Mouse (Mus musculus) kidney, adult 2 months (tissue): ENCODE measurements around the gene Igfbp1. TPM values are rescaled to one million over a fixed set of nuclear protein-coding genes. Genes with fewer than 3 reads are reported as not detected.

Experiments used
- DNase-seq: peaks from one replicate; pipeline ENCODE4 v3.0.0; 2021
- H3K27ac ChIP-seq: fragments of 200-500 bp; 2 replicates; pipeline ENCODE4 v1.5.1; 2012; ENCODE audit warnings: low read depth, low read length, control low read depth, inconsistent platforms; ENCODE audit not compliant: insufficient read depth
- H3K27me3 ChIP-seq: fragments of 200-500 bp; replicated peaks from 2 replicates; pipeline ENCODE4 v1.6.1; 2012; ENCODE audit warnings: mild to moderate bottlenecking, moderate library complexity, low read length, inconsistent platforms; ENCODE audit not compliant: control insufficient read depth, insufficient read depth
- H3K36me3 ChIP-seq: fragments of 200-500 bp; 2 replicates; pipeline ENCODE4 v1.6.1; 2012; ENCODE audit warnings: mild to moderate bottlenecking, moderate library complexity, low read length, inconsistent platforms; ENCODE audit not compliant: control insufficient read depth, insufficient read depth
- H3K4me1 ChIP-seq: fragments of 200-500 bp; 2 replicates; pipeline ENCODE4 v1.6.1; 2011; ENCODE audit warnings: low read length; ENCODE audit not compliant: control insufficient read depth, insufficient read depth
- H3K4me3 ChIP-seq: fragments of 200-500 bp; 2 replicates; pipeline ENCODE4 v1.5.1; 2011; ENCODE audit warnings: mild to moderate bottlenecking, low read depth, low read length, control low read depth; ENCODE audit not compliant: insufficient read depth
- CTCF ChIP-seq: fragments of 200-500 bp; conservative IDR thresholded peaks from 2 replicates; pipeline ENCODE4 v1.5.1; 2011; ENCODE audit warnings: low read depth, mild to moderate bottlenecking, control low read depth, low read length, moderate library complexity, mixed read lengths; ENCODE audit not compliant: insufficient read depth, insufficient read length
- POLR2A ChIP-seq: fragments of 200-500 bp; IDR thresholded peaks from one replicate; pipeline ENCODE4 v1.6.1; 2011; ENCODE audit warnings: low read depth, low read length, control low read depth
- WGBS: fragments of 180-500 bp; shearing (Covaris S2); methylation state at CpG from one replicate; pipeline ENCODE4 v1.1.7; 2018; 5-methylcytosine and 5-hydroxymethylcytosine counted together
- polyA plus RNA-seq: library from polyadenylated mRNA; depleted of rRNA; stranded (reverse); fragments of >200 nt; gene quantifications from 2 replicates; pipeline ENCODE4 v1.2.3, GENCODE M21; 2012

Gene Igfbp1
- polyA plus RNA-seq, 1 experiment = 28.0 TPM

- 74% methylated on average over 4 of the region's 4 CpGs for WGBS
- no peak for DNase-seq
Observed at GRCm38 (mm10) chr11:7195312-7195685, 2.3 kb upstream of the Igfbp1 start.

GRCm38 (mm10) chr11:7198006-7198405, 424 bp downstream of the Igfbp1 start:
- no peak for TF ChIP-seq POLR2A
- no peak for TF ChIP-seq CTCF
- Histone ChIP-seq H3K4me3 (peak overlapping the region; percentile 47), H3K4me1 (peaks cover 8% of the 10 kb centered on the region; the same call in 1 of the 2 replicates), H3K36me3 (no peaks in the 10 kb centered on the region), H3K27me3 (no peaks in the 10 kb centered on the region), H3K27ac (peak overlapping the region; percentile 72)
- peak; percentile 39 for DNase-seq
- WGBS = 41% methylated on average over 19 of the region's 19 CpGs

More at GRCm38 (mm10) chr11:7195312-7195685, 2.3 kb upstream of the Igfbp1 start:
- H3K4me1 ChIP-seq = peaks cover 8% of the 10 kb centered on the region; the same call in 1 of the 2 replicates
- H3K4me3 ChIP-seq = no peak overlapping the region
- no peak overlapping the region for H3K27ac ChIP-seq
- no peaks in the 10 kb centered on the region for H3K36me3 ChIP-seq
- no peaks in the 10 kb centered on the region for H3K27me3 ChIP-seq
- TF ChIP-seq CTCF = no peak
- TF ChIP-seq POLR2A = no peak

GRCm38 (mm10) chr11:7198481-7199256, 1.1 kb downstream of the Igfbp1 start:
- peaks cover 8% of the 10 kb centered on the region; the same call in 1 of the 2 replicates for H3K4me1 ChIP-seq
- 72% methylated on average over 10 of the region's 10 CpGs for WGBS
- peak overlapping the region; percentile 47; the same call in 1 of the 2 replicates for H3K4me3 ChIP-seq
- no peaks in the 10 kb centered on the region for H3K36me3 ChIP-seq
- H3K27me3 ChIP-seq = no peaks in the 10 kb centered on the region
- H3K27ac ChIP-seq = peak overlapping the region; percentile 72; the same call in 1 of the 2 replicates
- no peak for DNase-seq
- TF ChIP-seq POLR2A (no peak), CTCF (no peak)

- no peak for TF ChIP-seq POLR2A
- TF ChIP-seq CTCF = 0 out of 2 replicates have a peak, but pooled peaks have one; percentile 6
- 49% methylated on average over 14 of the region's 14 CpGs for WGBS
Observed at GRCm38 (mm10) chr11:7199736-7200392, 2.3 kb downstream of the Igfbp1 start.

GRCm38 (mm10) chr11:7200393-7200783, 2.8 kb downstream of the Igfbp1 start:
- Histone ChIP-seq H3K36me3 (no peaks in the 10 kb centered on the region), H3K4me3 (no peak overlapping the region), H3K27ac (no peak overlapping the region), H3K27me3 (no peaks in the 10 kb centered on the region), H3K4me1 (peaks cover 8% of the 10 kb centered on the region; the same call in 1 of the 2 replicates)
- TF ChIP-seq CTCF (no peak), POLR2A (no peak)
- DNase-seq = no peak
- WGBS = 85% methylated on average over 9 of the region's 9 CpGs

More at GRCm38 (mm10) chr11:7199736-7200392, 2.3 kb downstream of the Igfbp1 start:
- no peaks in the 10 kb centered on the region for H3K36me3 ChIP-seq
- no peak overlapping the region for H3K4me3 ChIP-seq
- H3K4me1 ChIP-seq = peaks cover 8% of the 10 kb centered on the region; the same call in 1 of the 2 replicates
- H3K27me3 ChIP-seq = no peaks in the 10 kb centered on the region
- H3K27ac ChIP-seq = no peak overlapping the region
- peak; percentile 73 for DNase-seq

GRCm38 (mm10) chr11:7202206-7202605, 4.6 kb downstream of the Igfbp1 start:
- TF ChIP-seq CTCF (no peak), POLR2A (no peak)
- no peaks in the 10 kb centered on the region for H3K27me3 ChIP-seq
- DNase-seq = no peak
- H3K27ac ChIP-seq = no peak overlapping the region
- H3K4me1 ChIP-seq = peaks cover 3% of the 10 kb centered on the region; the same call in 1 of the 2 replicates
- no peak overlapping the region for H3K4me3 ChIP-seq
- no peaks in the 10 kb centered on the region; the same call in 1 of the 2 replicates for H3K36me3 ChIP-seq
- WGBS = 83% methylated on average over 7 of the region's 7 CpGs

GRCm38 (mm10) chr11:7203846-7204245, 6.3 kb downstream of the Igfbp1 start:
- no peak for TF ChIP-seq POLR2A
- TF ChIP-seq CTCF = no peak

More at GRCm38 (mm10) chr11:7203846-7204245, 6.3 kb downstream of the Igfbp1 start:
- Histone ChIP-seq H3K27ac (no peak overlapping the region), H3K36me3 (no peaks in the 10 kb centered on the region; the same call in 1 of the 2 replicates), H3K4me1 (no peaks in the 10 kb centered on the region), H3K27me3 (no peaks in the 10 kb centered on the region), H3K4me3 (no peak overlapping the region)
- no peak for DNase-seq
- WGBS = 82% methylated on average over 9 of the region's 9 CpGs
